Mouse (Mus musculus) heart, postnatal 0 days (tissue): Measurements from ENCODE around the gene Pip5k1b. TPM values are rescaled to one million over a fixed set of nuclear protein-coding genes. Genes with fewer than 3 reads are reported as not detected.

ENCODE experiments used
- ATAC-seq: fragments of 200-750 bp; cut with Nextera tagmentation; 2 replicates; pipeline ENCODE4 v1.8.0; 2017; ENCODE audit warnings: low read depth, moderate number of reproducible peaks, moderate library complexity; ENCODE audit not compliant: insufficient read depth
- DNase-seq: peaks from one replicate; pipeline ENCODE4 v3.0.0-alpha.2; 2016; ENCODE audit warnings: low spot score
- H3K27ac ChIP-seq: fragments of 300-500 bp; sonication (generic); 2 replicates; pipeline ENCODE4 v1.5.1; 2014; ENCODE audit warnings: low read depth, mild to moderate bottlenecking
- H3K27me3 ChIP-seq: fragments of 300-500 bp; sonication (generic); 2 replicates; pipeline ENCODE4 v1.6.1; 2014; ENCODE audit warnings: low read length, mixed read lengths; ENCODE audit not compliant: control insufficient read depth, insufficient read depth
- H3K36me3 ChIP-seq: fragments of 300-500 bp; sonication (generic); replicated peaks from 2 replicates; pipeline ENCODE4 v1.6.1; 2014; ENCODE audit warnings: low read length, mixed read lengths; ENCODE audit not compliant: control insufficient read depth, insufficient read depth
- H3K4me1 ChIP-seq: fragments of 300-500 bp; sonication (generic); 2 replicates; pipeline ENCODE4 v1.6.1; 2014; ENCODE audit warnings: antibody characterized with exemption; ENCODE audit not compliant: control insufficient read depth, insufficient read depth
- H3K4me2 ChIP-seq: fragments of 300-500 bp; sonication (generic); 2 replicates; pipeline ENCODE4 v1.6.1; 2014; ENCODE audit warnings: low read depth, mild to moderate bottlenecking, low read length, moderate library complexity
- H3K4me3 ChIP-seq: fragments of 300-500 bp; sonication (generic); 2 replicates; pipeline ENCODE4 v1.5.1; 2014; ENCODE audit warnings: low read depth, low read length
- H3K9ac ChIP-seq: fragments of 300-500 bp; sonication (generic); replicated peaks from 2 replicates; pipeline ENCODE4 v1.6.1; 2014; ENCODE audit warnings: low read depth, low read length, mixed read lengths
- H3K9me3 ChIP-seq: fragments of 300-500 bp; sonication (generic); replicated peaks from 2 replicates; pipeline ENCODE4 v1.6.1; 2016; ENCODE audit warnings: low read length; ENCODE audit not compliant: control insufficient read depth
- CTCF ChIP-seq: IDR thresholded peaks from 2 replicates; pipeline ENCODE4 v1.5.1; 2016; ENCODE audit warnings: antibody characterized with exemption, control low read depth, low read depth
- EP300 ChIP-seq: IDR thresholded peaks from 2 replicates; pipeline ENCODE4 v1.6.1; 2016; ENCODE audit warnings: antibody characterized with exemption, low read depth
- WGBS: fragments of 180-500 bp; shearing (Covaris S2); extraction: QIAGEN DNeasy Blood & Tissue Kit; methylation state at CpG from one replicate; pipeline ENCODE4 v1.1.7; 2014; 5-methylcytosine and 5-hydroxymethylcytosine counted together
- polyA plus RNA-seq: library from polyadenylated mRNA; unstranded; fragments of >200 nt; fragmentation: Nextera tagmentation; extraction: Ambion mirVana; gene quantifications from 2 replicates; pipeline ENCODE4 v1.2.1, GENCODE M21; 2015
- total RNA-seq: library from RNA; depleted of rRNA; stranded (reverse); fragments of >200 nt; gene quantifications from 2 replicates; pipeline ENCODE4 v1.2.3, GENCODE M21; 2014; ENCODE audit warnings: low replicate concordance

Gene Pip5k1b
- total and polyA plus RNA-seq, 2 experiments from 2014 or later = 14.0 to 19.2 TPM

GRCm38 (mm10) chr19:24514661-24515642, 40.7 kb downstream of the Pip5k1b start:
- Histone ChIP-seq H3K4me3 (no peak overlapping the region), H3K9ac (no peak overlapping the region), H3K27ac (no peak overlapping the region), H3K36me3 (no peaks in the 10 kb centered on the region), H3K4me2 (no peak overlapping the region), H3K4me1 (peaks cover 25% of the 10 kb centered on the region), H3K9me3 (no peaks in the 10 kb centered on the region), H3K27me3 (no peaks in the 10 kb centered on the region)
- ATAC-seq = no peak
- no peak for DNase-seq
- WGBS = 75% methylated on average over 15 of the region's 15 CpGs
- no peak for TF ChIP-seq EP300
- TF ChIP-seq CTCF = no peak

GRCm38 (mm10) chr19:24513105-24513843, 42.4 kb downstream of the Pip5k1b start:
- peaks cover 32% of the 10 kb centered on the region for H3K4me1 ChIP-seq
- TF ChIP-seq CTCF (no peak), EP300 (no peak)
- H3K27me3 ChIP-seq = no peaks in the 10 kb centered on the region
- no peaks in the 10 kb centered on the region for H3K36me3 ChIP-seq
- no peak overlapping the region for H3K4me2 ChIP-seq
- WGBS = 49% methylated on average over 20 of the region's 20 CpGs
- DNase-seq = no peak
- H3K27ac ChIP-seq = no peak overlapping the region
- H3K9me3 ChIP-seq = no peaks in the 10 kb centered on the region
- no peak overlapping the region for H3K4me3 ChIP-seq
- H3K9ac ChIP-seq = no peak overlapping the region
- no peak for ATAC-seq

GRCm38 (mm10) chr19:24511939-24512338, 43.7 kb downstream of the Pip5k1b start:
- peaks cover 27% of the 10 kb centered on the region for H3K4me1 ChIP-seq

GRCm38 (mm10) chr19:24509391-24509790, 46.3 kb downstream of the Pip5k1b start:
- DNase-seq = no peak
- 57% methylated on average over 6 of the region's 6 CpGs for WGBS
- Histone ChIP-seq H3K36me3 (no peaks in the 10 kb centered on the region), H3K9ac (no peak overlapping the region), H3K27ac (no peak overlapping the region), H3K4me3 (no peak overlapping the region), H3K27me3 (no peaks in the 10 kb centered on the region), H3K4me2 (no peak overlapping the region), H3K9me3 (no peaks in the 10 kb centered on the region), H3K4me1 (peaks cover 28% of the 10 kb centered on the region)
- no peak for ATAC-seq
- TF ChIP-seq EP300 (no peak), CTCF (no peak)

More at GRCm38 (mm10) chr19:24511939-24512338, 43.7 kb downstream of the Pip5k1b start:
- no peak overlapping the region for H3K9ac ChIP-seq
- ATAC-seq = no peak
- WGBS = 82% methylated on average over 7 of the region's 7 CpGs
- H3K4me2 ChIP-seq = no peak overlapping the region
- H3K27ac ChIP-seq = no peak overlapping the region
- TF ChIP-seq CTCF (no peak), EP300 (no peak)
- H3K27me3 ChIP-seq = no peaks in the 10 kb centered on the region
- H3K4me3 ChIP-seq = no peak overlapping the region
- H3K36me3 ChIP-seq = no peaks in the 10 kb centered on the region
- H3K9me3 ChIP-seq = no peaks in the 10 kb centered on the region
- no peak for DNase-seq

- Histone ChIP-seq H3K36me3 (no peaks in the 10 kb centered on the region), H3K4me1 (peaks cover 27% of the 10 kb centered on the region), H3K27me3 (no peaks in the 10 kb centered on the region), H3K9me3 (no peaks in the 10 kb centered on the region), H3K27ac (peak overlapping the region; percentile 9; the same call in 1 of the 2 replicates), H3K4me3 (no peak overlapping the region), H3K9ac (no peak overlapping the region), H3K4me2 (no peak overlapping the region)
- no peak; the same call in 1 of the 2 replicates for ATAC-seq
- 44% methylated on average over 13 of the region's 13 CpGs for WGBS
- no peak for TF ChIP-seq CTCF
- no peak for TF ChIP-seq EP300
- DNase-seq = no peak
Observed at GRCm38 (mm10) chr19:24508087-24508767, 47.4 kb downstream of the Pip5k1b start.
